Mouse (Mus musculus) forelimb bud, embryonic 11.5 days (tissue): ENCODE measurements around the gene Lamb3.
A peak's percentile ranks its signal among the peaks of the same experiment; 100 is the strongest.

Source experiments
- DNase-seq: peaks from one replicate; pipeline ENCODE4 v3.0.0-alpha.2; 2012; ENCODE audit warnings: low read depth, low spot score

Lamb3 gene

DNA sequence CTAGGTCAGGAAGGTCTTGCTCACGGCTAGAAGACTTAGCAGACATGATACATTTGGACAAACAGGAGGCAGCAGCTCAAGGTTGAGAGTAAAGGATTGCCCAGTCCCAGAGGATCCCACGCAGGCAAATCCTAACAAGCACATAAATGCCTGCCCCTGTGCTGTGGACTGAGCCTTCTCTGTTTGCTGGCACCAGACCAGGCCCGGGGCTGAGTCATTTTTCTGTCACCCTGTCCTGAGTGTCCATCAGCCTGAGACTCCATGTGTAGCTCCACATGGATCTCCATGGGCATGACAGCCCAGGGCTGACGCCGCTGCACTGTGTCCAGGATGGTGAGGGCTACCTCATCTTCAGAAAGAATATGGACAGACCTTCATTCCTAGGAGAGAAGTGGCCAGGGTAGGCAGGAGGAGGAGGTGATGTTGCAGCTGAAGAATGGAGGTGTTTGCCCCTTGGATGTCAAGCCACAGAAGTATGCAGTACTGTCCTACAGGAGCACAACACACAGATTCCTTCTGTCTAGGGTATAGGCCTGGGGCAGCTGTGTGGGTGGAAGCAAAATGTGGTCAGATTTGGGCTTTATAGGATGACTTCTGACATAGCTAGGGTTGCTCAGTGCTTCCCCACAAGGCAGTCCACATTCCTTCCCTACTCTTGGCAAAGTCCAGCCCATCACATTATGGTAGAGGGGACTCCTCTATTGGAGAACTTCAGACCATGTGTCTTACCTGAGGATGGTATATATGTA lies 134.9 kb downstream of the Lamb3 start:
- DNase-seq, result no peak

- DNase-seq, result no peak
Observed at GRCm38 (mm10) chr1:193343853-193344252, 136.4 kb downstream of the Lamb3 start.

GRCm38 (mm10) chr1:193344976-193345375 lies 137.5 kb downstream of the Lamb3 start:
- DNase-seq, result no peak

DNA sequence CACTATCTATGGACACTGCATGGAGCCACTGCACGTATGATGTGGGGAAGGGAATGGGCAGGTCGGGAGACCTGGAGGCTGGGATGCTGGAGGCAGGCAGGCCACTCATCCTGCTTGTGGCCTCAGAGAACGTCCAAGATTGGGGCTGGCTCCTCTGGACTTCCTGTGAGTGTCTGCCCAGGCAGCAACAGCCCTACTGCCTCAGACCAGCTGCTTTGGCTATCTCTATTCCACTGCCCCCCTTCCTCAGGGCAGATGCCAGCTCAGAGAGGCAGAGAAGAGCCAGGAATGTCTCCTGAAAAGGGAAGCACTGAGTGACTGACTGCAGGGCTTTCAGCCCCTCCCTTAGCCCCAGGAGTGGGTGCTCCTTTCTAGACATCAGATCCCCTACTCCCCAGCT lies 139.4 kb downstream of the Lamb3 start:
- no peak for DNase-seq

DNA sequence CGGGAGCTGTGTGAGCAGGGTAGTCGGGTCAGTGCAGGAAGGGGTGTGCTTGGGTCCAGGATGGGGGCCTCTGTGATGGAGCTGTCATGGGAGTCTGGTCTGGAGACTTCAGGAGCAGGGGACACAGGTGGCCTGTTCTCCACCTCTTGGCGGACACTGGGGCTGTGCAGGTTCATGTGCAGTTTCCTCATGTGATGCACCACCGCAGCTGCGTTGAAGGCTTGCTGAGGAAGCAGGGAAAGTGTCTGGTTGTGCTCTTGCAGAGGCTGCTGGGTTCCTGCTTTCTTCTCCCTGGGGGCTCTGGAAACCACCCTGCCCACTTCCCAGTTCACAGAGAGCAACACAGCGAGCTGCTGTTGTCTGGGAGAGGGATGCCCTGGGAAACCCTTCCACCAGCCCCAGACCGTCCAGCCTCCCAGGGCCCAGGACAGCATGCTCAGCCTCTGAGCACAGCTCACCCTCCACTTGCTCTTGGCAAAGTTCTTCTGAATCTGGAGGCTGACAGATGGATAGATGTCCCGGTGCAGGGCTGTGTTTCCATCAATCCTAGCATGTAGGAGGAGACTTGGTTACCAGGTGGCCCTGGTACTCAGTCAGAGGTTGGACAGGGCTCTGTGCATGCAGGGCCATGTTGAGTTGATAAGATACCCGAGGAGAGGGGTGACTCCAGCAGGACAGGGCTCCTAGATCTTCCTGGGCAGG lies 140.9 kb downstream of the Lamb3 start:
- no peak for DNase-seq

DNA sequence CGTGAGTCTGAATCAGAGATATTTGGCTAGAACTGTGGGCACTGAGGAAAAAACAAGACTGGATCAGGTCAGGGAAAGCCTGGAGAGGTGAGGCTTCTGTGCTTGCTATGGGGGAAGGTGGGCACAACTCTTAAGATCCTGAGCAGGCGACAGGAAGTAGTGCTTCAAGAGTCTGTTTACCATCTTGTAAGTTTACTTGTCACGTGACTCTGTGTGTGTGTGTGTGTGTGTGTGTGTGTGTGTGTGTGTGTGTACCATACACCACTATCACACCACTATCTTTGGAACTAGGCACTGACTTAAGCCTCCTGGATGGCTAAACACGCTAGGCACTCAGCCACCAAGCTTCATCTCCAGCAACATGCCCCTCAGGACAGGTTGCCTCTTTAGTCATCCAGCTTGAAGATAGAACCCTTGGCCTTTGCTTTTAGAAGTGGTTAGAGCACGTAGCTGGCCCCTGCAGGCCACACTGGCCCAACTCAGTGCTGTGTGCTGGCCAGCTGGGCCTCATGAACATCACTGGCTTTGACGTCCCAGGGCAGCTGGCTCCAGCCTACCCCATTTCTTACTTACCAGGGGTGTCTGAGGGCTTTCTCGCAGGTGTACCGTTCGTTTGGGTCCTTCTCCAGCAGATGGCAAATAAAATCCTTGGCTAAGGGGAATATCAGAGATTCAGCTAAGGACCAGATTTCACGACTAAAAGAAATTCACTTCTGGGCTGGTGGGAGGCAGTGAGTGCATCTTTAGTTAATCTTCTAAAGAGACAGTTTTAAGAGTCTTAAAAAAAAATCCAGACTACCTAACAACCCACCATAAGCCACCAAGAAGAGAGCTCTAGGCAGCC lies 142.4 kb downstream of the Lamb3 start:
- no peak for DNase-seq

- DNase-seq, result no peak
Observed at GRCm38 (mm10) chr1:193350546-193350801, 143.0 kb downstream of the Lamb3 start.

DNA sequence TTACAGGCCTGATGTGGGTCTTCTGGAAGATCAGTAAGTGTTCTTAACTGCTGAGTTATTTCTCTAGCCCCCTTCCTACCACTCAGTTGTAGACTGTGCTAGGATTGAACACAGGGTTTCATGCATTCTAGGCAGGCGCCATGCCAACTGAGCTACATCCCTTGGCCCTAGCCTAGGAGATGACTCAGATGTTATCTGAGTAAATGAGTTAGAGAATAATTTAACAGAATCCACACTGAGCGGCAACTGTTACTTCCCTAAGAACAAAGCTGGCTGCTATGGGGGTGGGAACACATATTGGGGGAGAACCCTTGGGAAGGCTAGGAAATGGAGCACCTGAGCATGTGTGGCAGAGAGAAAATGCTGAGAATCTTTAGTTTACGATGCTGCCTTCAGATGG lies 144.1 kb downstream of the Lamb3 start:
- no peak for DNase-seq

DNA sequence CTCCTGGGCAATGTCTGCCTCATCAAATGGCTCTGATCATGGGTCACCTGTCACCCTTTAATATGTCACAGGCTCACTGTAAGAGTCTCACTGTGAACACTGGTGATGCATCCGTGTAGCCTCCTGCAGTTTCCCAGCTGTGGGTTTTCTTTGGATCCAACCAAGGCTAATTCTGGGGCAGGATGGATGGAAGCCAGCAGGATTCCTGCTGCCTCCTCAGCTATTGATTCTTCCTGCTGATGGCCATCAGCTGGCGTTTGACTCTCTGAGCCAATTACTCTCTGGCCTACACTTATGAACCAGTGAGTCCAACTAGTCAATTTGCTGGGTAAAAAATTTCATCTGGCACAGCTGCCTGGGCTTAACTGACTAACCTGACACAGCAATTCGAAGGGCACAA lies 151.7 kb downstream of the Lamb3 start:
- DNase-seq, result no peak

DNA sequence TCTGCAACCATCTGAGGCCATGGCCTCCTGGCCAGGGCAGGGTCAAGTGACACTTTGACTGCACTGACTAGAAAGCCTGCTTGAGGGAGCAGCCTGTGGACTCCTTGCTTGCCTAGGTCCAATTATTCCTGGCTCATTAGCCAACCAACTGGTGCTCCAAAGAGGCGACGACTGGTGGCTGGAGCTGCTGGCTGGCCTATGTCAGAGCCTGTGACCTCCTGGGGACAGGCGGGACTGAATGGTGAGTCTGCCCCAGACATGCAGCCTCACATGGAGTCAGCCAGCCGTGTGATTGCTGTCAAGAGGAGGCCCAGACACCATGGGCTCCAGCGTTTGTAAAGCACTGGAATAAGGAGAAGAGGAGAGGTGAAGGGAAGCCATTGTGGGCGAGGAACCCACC lies 153.7 kb downstream of the Lamb3 start:
- DNase-seq, result no peak

DNA sequence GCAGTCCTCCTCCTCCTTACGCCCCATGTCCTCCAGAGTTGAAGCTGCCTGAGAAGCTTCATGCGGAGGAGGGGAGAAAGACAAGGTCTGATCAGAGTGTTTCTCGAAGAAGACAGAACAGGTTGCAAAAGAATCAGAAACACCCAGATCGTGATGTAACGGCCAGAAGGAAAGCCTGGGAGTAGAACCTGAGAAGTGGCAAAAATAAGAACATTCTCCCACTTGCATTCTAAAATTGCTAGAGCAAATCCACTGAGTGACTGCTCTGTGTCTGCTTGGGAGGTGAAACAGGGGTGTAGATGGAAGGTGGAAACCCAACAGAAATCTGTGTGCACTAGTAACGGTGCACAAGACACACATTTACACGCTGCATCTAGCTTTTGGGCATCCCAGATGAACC lies 154.6 kb downstream of the Lamb3 start:
- no peak for DNase-seq

GRCm38 (mm10) chr1:193363801-193364231 lies 156.3 kb downstream of the Lamb3 start:
- DNase-seq, result no peak

- no peak for DNase-seq
Observed at GRCm38 (mm10) chr1:193368055-193368454, 160.6 kb downstream of the Lamb3 start.

DNA sequence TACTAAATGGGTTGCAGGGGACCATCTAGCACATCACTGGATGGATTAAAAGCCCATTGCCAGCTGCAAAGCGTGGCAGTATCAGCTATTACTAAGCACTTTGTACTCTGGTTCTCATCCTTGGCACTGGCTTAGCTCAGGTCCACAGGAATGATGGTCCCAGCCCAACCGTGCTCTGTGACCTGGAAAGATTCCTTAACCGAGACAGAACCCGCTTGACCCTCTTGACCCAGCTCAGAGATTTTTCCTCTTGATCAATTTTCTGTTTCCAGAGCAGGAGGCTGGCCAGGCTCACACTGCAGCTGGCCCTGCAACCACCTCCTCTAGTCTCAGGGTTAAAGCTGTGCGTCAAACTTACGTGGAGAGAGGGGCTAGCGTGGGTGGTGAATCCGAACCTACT lies 161.6 kb downstream of the Lamb3 start:
- DNase-seq, result no peak

DNA sequence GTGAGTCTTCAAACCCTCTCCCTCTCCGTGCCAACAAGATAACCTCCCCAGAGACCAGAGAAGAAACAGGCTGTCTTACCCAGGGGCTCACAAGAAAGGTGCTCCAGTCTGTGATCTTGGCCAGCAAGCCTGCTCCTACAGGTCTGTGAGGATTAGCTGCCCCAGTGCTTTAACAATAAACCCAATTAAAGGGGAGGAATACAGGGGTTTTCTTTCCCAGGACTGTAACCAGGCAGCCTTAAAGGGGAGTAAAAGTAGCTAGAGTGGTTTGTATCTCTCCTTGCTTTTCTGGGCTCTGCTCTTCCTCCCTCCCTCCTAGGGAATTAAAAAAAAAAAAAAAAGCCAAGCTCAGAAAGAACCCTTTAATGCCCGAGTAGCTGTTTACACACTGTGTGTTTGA lies 162.6 kb downstream of the Lamb3 start, which contains the start of gene Camk1g:
TSS of gene Camk1g (minus strand) at position 203 of the 400 bp plus-strand sequence.
- DNase-seq, result peak; percentile 87

DNA sequence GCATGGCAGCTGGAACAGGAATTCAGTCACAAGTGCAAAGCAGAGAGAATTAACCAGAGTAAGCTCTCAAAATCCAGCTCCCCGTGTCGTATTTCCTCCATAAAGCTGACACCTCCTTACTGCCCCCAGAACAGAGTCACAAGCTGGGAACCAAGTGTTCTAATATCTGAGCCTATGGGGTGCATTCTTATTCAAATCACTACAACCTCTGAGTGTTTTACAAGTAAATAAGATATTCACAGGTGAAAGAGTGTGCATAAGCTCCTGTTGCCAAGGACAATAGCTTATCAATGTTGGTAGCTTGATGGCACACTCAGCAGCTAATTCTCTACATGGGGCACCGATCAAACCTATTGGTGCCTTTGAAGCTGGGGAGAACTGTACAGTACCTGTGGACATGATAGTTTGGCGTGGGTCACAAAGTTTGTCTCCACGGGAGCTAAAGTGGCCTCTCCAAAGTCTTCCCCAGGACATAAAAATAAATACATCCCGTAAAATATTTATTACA lies 166.5 kb downstream of the Lamb3 start:
- DNase-seq, result no peak

GRCm38 (mm10) chr1:193376478-193377134 lies 169.1 kb downstream of the Lamb3 start:
- DNase-seq, result peak; percentile 74

DNA sequence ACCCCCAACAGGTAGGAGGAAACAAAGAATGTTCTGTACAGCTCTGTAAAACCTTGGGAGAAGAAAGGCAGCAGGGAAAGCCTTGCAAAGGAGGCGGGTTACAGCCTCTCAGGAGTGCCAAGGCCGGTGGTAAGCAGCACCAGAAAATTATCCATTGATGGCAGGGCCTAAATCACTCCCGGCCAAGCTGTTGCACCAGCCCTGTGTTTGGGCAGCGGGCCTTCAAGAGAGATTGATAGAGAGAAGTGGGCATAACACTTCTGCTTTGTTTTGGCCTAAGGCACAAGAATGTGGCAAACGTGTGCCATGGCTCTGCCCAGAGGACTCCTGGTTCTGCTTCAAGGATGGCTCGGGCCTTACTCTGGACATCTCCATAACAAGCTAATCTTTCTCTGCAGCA lies 172.1 kb downstream of the Lamb3 start:
- DNase-seq, result no peak

- no peak for DNase-seq
Observed at GRCm38 (mm10) chr1:193380877-193381276, 173.4 kb downstream of the Lamb3 start.

- DNase-seq, result no peak
Observed at GRCm38 (mm10) chr1:193381597-193382404, 174.3 kb downstream of the Lamb3 start.

- DNase-seq, result no peak
Observed at GRCm38 (mm10) chr1:193382435-193382834, 174.9 kb downstream of the Lamb3 start.
